Mouse (Mus musculus): ENCODE results near the gene Efemp2. TPM values are rescaled to one million over a fixed set of nuclear protein-coding genes. Genes with fewer than 3 reads are reported as not detected.
A peak's percentile ranks its signal among the peaks of the same experiment; 100 is the strongest.

Efemp2 gene
- polyA plus RNA-seq, 1 experiment, result 81.3 TPM

GRCm38 (mm10) chr19:5459896-5460295 is 13.9 kb upstream of the Efemp2 start:
- H3K4me2 ChIP-seq (ENCODE audit: low read depth), result peak overlapping the region; percentile 96
- TF ChIP-seq E2F4 (IDR thresholded peaks at IDR 0.05; ENCODE audit: insufficient read depth), result no peak
- H3K79me2 ChIP-seq (ENCODE audit: control insufficient read depth, insufficient read depth), result peaks cover 34% of the 10 kb centered on the region
- peak overlapping the region; percentile 94 for H3K4me3 ChIP-seq
- peak overlapping the region; percentile 72 for H3ac ChIP-seq (ENCODE audit: control insufficient read depth, insufficient read length)
- H3K27me3 ChIP-seq (ENCODE audit: control insufficient read depth, insufficient read depth, insufficient read length), result no peaks in the 10 kb centered on the region
- peaks cover 6% of the 10 kb centered on the region for H3K36me3 ChIP-seq (ENCODE audit: control insufficient read depth, insufficient read depth)

GRCm38 (mm10) chr19:5460465-5460911 is 13.3 kb upstream of the Efemp2 start, which contains the start of gene Fibp:
Gene Fibp, plus strand, starts transcription at chr19:5460615.
- Histone ChIP-seq H3K79me2 (ENCODE audit: control insufficient read depth, insufficient read depth) (peaks cover 28% of the 10 kb centered on the region), H3ac (ENCODE audit: control insufficient read depth, insufficient read length) (peak within 1 kb of the TSS; percentile 72), H3K4me2 (ENCODE audit: low read depth) (peak within 1 kb of the TSS; percentile 96), H3K27me3 (ENCODE audit: control insufficient read depth, insufficient read depth, insufficient read length) (no peaks in the 10 kb centered on the region), H3K36me3 (ENCODE audit: control insufficient read depth, insufficient read depth) (peaks cover 12% of the 10 kb centered on the region), H3K4me3 (peak within 1 kb of the TSS; percentile 94)
- TF ChIP-seq POLR2AphosphoS2 (IDR thresholded peaks at IDR 0.05; ENCODE audit: insufficient read length, low read depth) (peak; percentile 83), POLR2A (IDR thresholded peaks at IDR 0.05; ENCODE audit: insufficient read length, low read depth) (peak; percentile 81), REST (IDR thresholded peaks at IDR 0.05; ENCODE audit: insufficient read depth, insufficient read length) (no peak)

- Histone ChIP-seq H3K79me2 (ENCODE audit: control insufficient read depth, insufficient read depth) (peaks cover 18% of the 10 kb centered on the region), H3K4me2 (ENCODE audit: low read depth) (peak overlapping the region; percentile 84), H3K27me3 (ENCODE audit: control insufficient read depth, insufficient read depth, insufficient read length) (no peaks in the 10 kb centered on the region), H3ac (ENCODE audit: control insufficient read depth, insufficient read length) (peak overlapping the region; percentile 72), H3K36me3 (ENCODE audit: control insufficient read depth, insufficient read depth) (peaks cover 18% of the 10 kb centered on the region), H3K4me3 (peak overlapping the region; percentile 94)
- TF ChIP-seq SRF (IDR thresholded peaks at IDR 0.05; ENCODE audit: control insufficient read depth, insufficient read length, low read depth) (no peak), E2F4 (IDR thresholded peaks at IDR 0.05; ENCODE audit: insufficient read depth) (no peak), MYOG (IDR thresholded peaks at IDR 0.05; ENCODE audit: control insufficient read depth in 1 of 3, insufficient read depth in 1 of 3, insufficient read length in 2 of 3, low read depth in 2 of 3) (no peak), TCF12 (IDR thresholded peaks at IDR 0.05; ENCODE audit: insufficient read depth, poor library complexity, severe bottlenecking) (no peak), REST (IDR thresholded peaks at IDR 0.05; ENCODE audit: insufficient read depth, insufficient read length) (no peak), POLR2A (IDR thresholded peaks at IDR 0.05; ENCODE audit: insufficient read length, low read depth) (no peak), TCF3 (IDR thresholded peaks at IDR 0.05; ENCODE audit: insufficient read length, low read depth) (no peak), USF1 (IDR thresholded peaks at IDR 0.05; ENCODE audit: low read depth) (no peak), CEBPB (IDR thresholded peaks at IDR 0.05; ENCODE audit: insufficient read depth, poor library complexity, severe bottlenecking) (no peak), MYOD1 (IDR thresholded peaks at IDR 0.05; ENCODE audit: control insufficient read depth in 1 of 3, insufficient read length in 2 of 3, low read depth in 2 of 3) (no peak), MAX (IDR thresholded peaks at IDR 0.05; ENCODE audit: low read depth) (no peak), POLR2AphosphoS2 (IDR thresholded peaks at IDR 0.05; ENCODE audit: insufficient read length, low read depth) (no peak)
Observed at GRCm38 (mm10) chr19:5461411-5461810, 12.3 kb upstream of the Efemp2 start.

GRCm38 (mm10) chr19:5463212-5463611 is 10.5 kb upstream of the Efemp2 start:
- Histone ChIP-seq H3K36me3 (ENCODE audit: control insufficient read depth, insufficient read depth) (peaks cover 24% of the 10 kb centered on the region), H3K27me3 (ENCODE audit: control insufficient read depth, insufficient read depth, insufficient read length) (no peaks in the 10 kb centered on the region), H3K4me3 (no peak overlapping the region), H3ac (ENCODE audit: control insufficient read depth, insufficient read length) (no peak overlapping the region), H3K4me2 (ENCODE audit: low read depth) (no peak overlapping the region), H3K79me2 (ENCODE audit: control insufficient read depth, insufficient read depth) (peaks cover 16% of the 10 kb centered on the region)
- no peak for TF ChIP-seq CEBPB (IDR thresholded peaks at IDR 0.05; ENCODE audit: insufficient read depth, poor library complexity, severe bottlenecking)
- no peak for TF ChIP-seq MYOG (IDR thresholded peaks at IDR 0.05; ENCODE audit: control insufficient read depth in 1 of 3, insufficient read depth in 1 of 3, insufficient read length in 2 of 3, low read depth in 2 of 3)
- TF ChIP-seq TCF3 (IDR thresholded peaks at IDR 0.05; ENCODE audit: insufficient read length, low read depth), result no peak
- TF ChIP-seq POLR2A (IDR thresholded peaks at IDR 0.05; ENCODE audit: insufficient read length, low read depth), result no peak
- no peak for TF ChIP-seq REST (IDR thresholded peaks at IDR 0.05; ENCODE audit: insufficient read depth, insufficient read length)
- no peak for TF ChIP-seq MAX (IDR thresholded peaks at IDR 0.05; ENCODE audit: low read depth)
- TF ChIP-seq E2F4 (IDR thresholded peaks at IDR 0.05; ENCODE audit: insufficient read depth), result no peak
- TF ChIP-seq SRF (IDR thresholded peaks at IDR 0.05; ENCODE audit: control insufficient read depth, insufficient read length, low read depth), result no peak
- no peak for TF ChIP-seq MYOD1 (IDR thresholded peaks at IDR 0.05; ENCODE audit: control insufficient read depth in 1 of 3, insufficient read length in 2 of 3, low read depth in 2 of 3)

- no peaks in the 10 kb centered on the region for H3K27me3 ChIP-seq (ENCODE audit: control insufficient read depth, insufficient read depth, insufficient read length)
- TF ChIP-seq POLR2AphosphoS2 (IDR thresholded peaks at IDR 0.05; ENCODE audit: insufficient read length, low read depth), result no peak
- no peak for TF ChIP-seq POLR2A (IDR thresholded peaks at IDR 0.05; ENCODE audit: insufficient read length, low read depth)
- TF ChIP-seq MYOD1 (IDR thresholded peaks at IDR 0.05; ENCODE audit: control insufficient read depth in 1 of 3, insufficient read length in 2 of 3, low read depth in 2 of 3), result no peak
- TF ChIP-seq TCF12 (IDR thresholded peaks at IDR 0.05; ENCODE audit: insufficient read depth, poor library complexity, severe bottlenecking), result no peak
- no peak for TF ChIP-seq MYOG (IDR thresholded peaks at IDR 0.05; ENCODE audit: control insufficient read depth in 1 of 3, insufficient read depth in 1 of 3, insufficient read length in 2 of 3, low read depth in 2 of 3)
- TF ChIP-seq REST (IDR thresholded peaks at IDR 0.05; ENCODE audit: insufficient read depth, insufficient read length), result no peak
- no peak for TF ChIP-seq SRF (IDR thresholded peaks at IDR 0.05; ENCODE audit: control insufficient read depth, insufficient read length, low read depth)
- TF ChIP-seq E2F4 (IDR thresholded peaks at IDR 0.05; ENCODE audit: insufficient read depth), result no peak
- no peak for TF ChIP-seq CEBPB (IDR thresholded peaks at IDR 0.05; ENCODE audit: insufficient read depth, poor library complexity, severe bottlenecking)
- TF ChIP-seq USF1 (IDR thresholded peaks at IDR 0.05; ENCODE audit: low read depth), result no peak
- TF ChIP-seq TCF3 (IDR thresholded peaks at IDR 0.05; ENCODE audit: insufficient read length, low read depth), result no peak
- TF ChIP-seq MAX (IDR thresholded peaks at IDR 0.05; ENCODE audit: low read depth), result no peak
Observed at GRCm38 (mm10) chr19:5463791-5464562, 9.8 kb upstream of the Efemp2 start.

More at GRCm38 (mm10) chr19:5463791-5464562, 9.8 kb upstream of the Efemp2 start:
- Histone ChIP-seq H3K4me2 (ENCODE audit: low read depth) (no peak overlapping the region), H3K79me2 (ENCODE audit: control insufficient read depth, insufficient read depth) (peaks cover 16% of the 10 kb centered on the region), H3ac (ENCODE audit: control insufficient read depth, insufficient read length) (no peak overlapping the region), H3K36me3 (ENCODE audit: control insufficient read depth, insufficient read depth) (peaks cover 24% of the 10 kb centered on the region), H3K4me3 (no peak overlapping the region)

All from myocyte (in vitro differentiated cells).